Mouse (Mus musculus) kidney, postnatal 0 days (tissue): ENCODE measurements around the gene Fermt2. TPM values are rescaled to one million over a fixed set of nuclear protein-coding genes. Genes with fewer than 3 reads are reported as not detected.

Experiments used
- ATAC-seq: fragments of 200-750 bp; cut with Nextera tagmentation; replicated peaks from 2 replicates; pipeline ENCODE4 v1.8.0; 2017; ENCODE audit warnings: low read depth, moderate number of reproducible peaks, moderate TSS enrichment, moderate library complexity; ENCODE audit not compliant: low FRiP score
- DNase-seq: peaks from one replicate; pipeline ENCODE4 v3.0.0-alpha.2; 2016; ENCODE audit warnings: low spot score
- H3K27ac ChIP-seq: fragments of 300-500 bp; sonication (generic); 2 replicates; pipeline ENCODE4 v1.5.1; 2014; ENCODE audit warnings: mild to moderate bottlenecking
- H3K27me3 ChIP-seq: fragments of 300-500 bp; sonication (generic); 2 replicates; pipeline ENCODE4 v1.6.1; 2014; ENCODE audit warnings: low read length, mixed read lengths; ENCODE audit not compliant: insufficient read depth
- H3K36me3 ChIP-seq: fragments of 300-500 bp; sonication (generic); 2 replicates; pipeline ENCODE4 v1.6.1; 2014; ENCODE audit warnings: low read length, mixed read lengths; ENCODE audit not compliant: insufficient read depth
- H3K4me1 ChIP-seq: fragments of 300-500 bp; sonication (generic); replicated peaks from 2 replicates; pipeline ENCODE4 v1.6.1; 2014; ENCODE audit warnings: antibody characterized with exemption, low read length, mixed read lengths; ENCODE audit not compliant: insufficient read depth
- H3K4me2 ChIP-seq: fragments of 300-500 bp; sonication (generic); 2 replicates; pipeline ENCODE4 v1.6.1; 2014; ENCODE audit warnings: mild to moderate bottlenecking, low read length, moderate library complexity, mixed read lengths
- H3K4me3 ChIP-seq: fragments of 300-500 bp; sonication (generic); replicated peaks from 2 replicates; pipeline ENCODE4 v1.5.1; 2014; ENCODE audit warnings: low read depth, low read length
- H3K9ac ChIP-seq: fragments of 300-500 bp; sonication (generic); 2 replicates; pipeline ENCODE4 v1.6.1; 2014; ENCODE audit warnings: low read depth, low read length
- H3K9me3 ChIP-seq: fragments of 300-500 bp; sonication (generic); replicated peaks from 2 replicates; pipeline ENCODE4 v1.6.1; 2016; ENCODE audit warnings: low read length, inconsistent platforms, mixed read lengths
- CTCF ChIP-seq: IDR thresholded peaks from 2 replicates; pipeline ENCODE4 v1.5.1; 2016; ENCODE audit warnings: antibody characterized with exemption, low read depth, mild to moderate bottlenecking, moderate library complexity
- WGBS: fragments of 180-500 bp; shearing (Covaris S2); extraction: QIAGEN DNeasy Blood & Tissue Kit; methylation state at CpG from one replicate; pipeline ENCODE4 v1.1.7; 2014; 5-methylcytosine and 5-hydroxymethylcytosine counted together
- polyA plus RNA-seq: library from polyadenylated mRNA; unstranded; fragments of >200 nt; fragmentation: Nextera tagmentation; extraction: Ambion mirVana; gene quantifications from 2 replicates; pipeline ENCODE4 v1.2.1, GENCODE M21; 2015

Fermt2 gene
- polyA plus RNA-seq, 1 experiment from 2014 or later = 226 TPM

- Histone ChIP-seq H3K36me3 (no peaks in the 10 kb centered on the region), H3K27me3 (no peaks in the 10 kb centered on the region), H3K4me2 (no peak overlapping the region), H3K9me3 (no peaks in the 10 kb centered on the region), H3K27ac (no peak overlapping the region), H3K4me1 (no peaks in the 10 kb centered on the region), H3K4me3 (no peak overlapping the region), H3K9ac (no peak overlapping the region)
- no peak for ATAC-seq
- TF ChIP-seq CTCF = no peak
- 71% methylated on average over 4 of the region's 4 CpGs for WGBS
- no peak for DNase-seq
These were observed 107.5 kb downstream of the Fermt2 start for GRCm38 (mm10) chr14:45422371-45422770.

- Histone ChIP-seq H3K27me3 (no peaks in the 10 kb centered on the region), H3K9ac (no peak overlapping the region), H3K9me3 (no peaks in the 10 kb centered on the region), H3K36me3 (no peaks in the 10 kb centered on the region), H3K4me2 (no peak overlapping the region), H3K4me1 (no peaks in the 10 kb centered on the region), H3K4me3 (no peak overlapping the region), H3K27ac (no peak overlapping the region)
- no peak for DNase-seq
- no peak for TF ChIP-seq CTCF
- 77% methylated on average over 4 of the region's 4 CpGs for WGBS
- ATAC-seq = no peak
These were observed 110.6 kb downstream of the Fermt2 start for GRCm38 (mm10) chr14:45419323-45419722.

DNA sequence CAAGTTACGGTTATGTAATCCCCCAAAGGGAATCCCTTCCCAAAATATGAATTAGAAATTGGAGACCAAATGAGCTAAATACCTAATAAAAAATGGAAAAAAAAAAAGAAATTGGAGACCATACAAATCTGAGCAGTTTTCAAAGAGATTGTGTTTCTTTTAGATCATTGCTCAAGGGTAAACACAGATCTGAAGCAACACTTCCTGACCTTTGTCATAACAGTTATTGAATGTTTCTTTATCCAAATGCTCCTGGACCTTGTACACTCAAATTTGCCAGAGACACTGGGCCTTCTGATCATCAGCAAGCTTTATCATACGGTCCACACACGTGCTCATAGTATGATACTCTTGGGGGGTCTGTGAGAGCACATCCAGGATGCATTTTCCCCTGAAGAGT, 111.4 kb downstream of the Fermt2 start:
- Histone ChIP-seq H3K9me3 (no peaks in the 10 kb centered on the region), H3K4me1 (no peaks in the 10 kb centered on the region), H3K4me2 (no peak overlapping the region), H3K27me3 (no peaks in the 10 kb centered on the region), H3K27ac (no peak overlapping the region), H3K9ac (no peak overlapping the region), H3K4me3 (no peak overlapping the region), H3K36me3 (no peaks in the 10 kb centered on the region)
- ATAC-seq = no peak
- DNase-seq = no peak
- WGBS = 81% methylated on average over 3 of the region's 3 CpGs
- TF ChIP-seq CTCF = no peak

DNA sequence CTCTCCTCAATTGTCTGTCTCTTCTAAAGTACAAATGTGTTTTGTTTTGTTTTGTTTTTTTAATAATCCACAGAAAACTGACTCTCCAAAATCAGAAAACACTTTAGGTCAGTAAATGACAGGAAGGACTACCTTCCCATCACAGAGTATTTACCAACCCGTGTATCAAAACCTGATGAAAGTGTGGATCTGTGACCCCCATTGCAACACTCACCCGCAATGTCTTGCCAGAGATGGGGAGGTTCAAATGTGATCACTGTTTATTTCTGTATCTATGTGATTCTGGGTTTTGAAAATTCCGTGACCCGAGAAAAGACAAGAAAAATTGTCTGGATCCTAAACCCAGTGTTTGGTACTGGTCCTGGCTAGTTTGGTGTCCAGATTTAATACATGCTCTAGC, 113.7 kb downstream of the Fermt2 start:
- H3K4me3 ChIP-seq = no peak overlapping the region
- ATAC-seq (no peak), DNase-seq (no peak)
- H3K27me3 ChIP-seq = no peaks in the 10 kb centered on the region
- H3K27ac ChIP-seq = no peak overlapping the region
- H3K36me3 ChIP-seq = no peaks in the 10 kb centered on the region
- no peak overlapping the region for H3K4me2 ChIP-seq
- H3K4me1 ChIP-seq = no peaks in the 10 kb centered on the region
- no peaks in the 10 kb centered on the region for H3K9me3 ChIP-seq
- 84% methylated on average over 4 of the region's 4 CpGs for WGBS
- no peak overlapping the region for H3K9ac ChIP-seq
- TF ChIP-seq CTCF = no peak

Other genes with a start within 250 kb of the Fermt2 start
- gene Ero1l, start 211.3 kb downstream of the Fermt2 start, polyA plus RNA-seq = 30.8 and 35.8 TPM in 2 replicates
- 146 and 147 TPM in 2 replicates for gene Psmc6, start 200.3 kb downstream of the Fermt2 start, polyA plus RNA-seq
- gene Styx, start 179.0 kb downstream of the Fermt2 start, polyA plus RNA-seq = 79.9 and 82.3 TPM in 2 replicates
- 79.0 and 83.3 TPM in 2 replicates for gene Gnpnat1, start 125.2 kb downstream of the Fermt2 start, polyA plus RNA-seq
- 4.9 and 5.4 TPM in 2 replicates for gene Ddhd1, start 128.0 kb upstream of the Fermt2 start, polyA plus RNA-seq